Comparison of ENCODE assay signal across 20 mouse cellular contexts in genomic region chr15:96234783-96235182, GRCm38 (mm10). TPM values are rescaled to one million over a fixed set of nuclear protein-coding genes. Genes with fewer than 3 reads are reported as not detected.
A peak's percentile ranks its signal among the peaks of the same experiment; 100 is the strongest.
DNase-seq lines count a peak whose midpoint lies in the region; ATAC-seq and TF ChIP-seq lines count a peak whose summit lies in the region.
"Had no signal": no experiment of that assay in that cellular context is flagged by ENCODE, and none has a peak within 500 bp of the region (broad histone marks: within the 10 kb centered on the region; RNA-seq: fewer than 3 reads in every experiment).

No protein-coding gene starts in this region.

- no peak for TF ChIP-seq POLR2A in brain, embryonic 14.5 days (IDR thresholded peaks at IDR 0.05; ENCODE audit: borderline replicate concordance, extremely low read depth, insufficient read depth, insufficient read length, poor library complexity, severe bottlenecking)

- H3K9me3 ChIP-seq in forebrain, postnatal 0 days (ENCODE audit: low read length), result no peaks in the 10 kb centered on the region
- H3K9me3 ChIP-seq in forebrain, embryonic 14.5 days (replicated peaks; ENCODE audit: control insufficient read depth, low read length), result no peaks in the 10 kb centered on the region
- no peaks in the 10 kb centered on the region for H3K9me3 ChIP-seq in midbrain, embryonic 11.5 days (ENCODE audit: control insufficient read depth, low read length)
- H3K9me3 ChIP-seq in midbrain, embryonic 10.5 days (replicated peaks), result no peaks in the 10 kb centered on the region
- H3K9me3 ChIP-seq in midbrain, embryonic 16.5 days (replicated peaks; ENCODE audit: control insufficient read depth, low read length, poor library complexity, severe bottlenecking), result no peaks in the 10 kb centered on the region
- H3K9me3 ChIP-seq: embryonic facial prominence, embryonic 15.5 days; forebrain, embryonic 15.5 days; heart, embryonic 15.5 days; neural tube, embryonic 15.5 days had no signal

- no peaks in the 10 kb centered on the region for H3K4me1 ChIP-seq in forebrain, postnatal 0 days (ENCODE audit: insufficient read depth)
- H3K4me1 ChIP-seq in forebrain, embryonic 14.5 days (ENCODE audit: control insufficient read depth, insufficient read depth, low read length), result no peaks in the 10 kb centered on the region
- H3K4me1 ChIP-seq in midbrain, embryonic 11.5 days (ENCODE audit: control insufficient read depth, insufficient read depth, low read length), result no peaks in the 10 kb centered on the region
- peaks cover 3% of the 10 kb centered on the region; the same call in 1 of the 2 replicates for H3K4me1 ChIP-seq in midbrain, embryonic 10.5 days
- peaks cover 3% of the 10 kb centered on the region; the same call in 1 of the 2 replicates for H3K4me1 ChIP-seq in midbrain, embryonic 16.5 days (ENCODE audit: control insufficient read depth, insufficient read depth, low read length)
- H3K4me1 ChIP-seq: embryonic facial prominence, embryonic 15.5 days; forebrain, embryonic 15.5 days; heart, embryonic 15.5 days had no signal

- TF ChIP-seq CTCF in forebrain, postnatal 0 days (IDR thresholded peaks at IDR 0.05; ENCODE audit: low read depth), result no peak
- no peak for TF ChIP-seq CTCF in brain, embryonic 14.5 days (IDR thresholded peaks at IDR 0.05; ENCODE audit: borderline replicate concordance, extremely low read depth, insufficient read depth, insufficient read length)

- no peak overlapping the region for H3K4me2 ChIP-seq in forebrain, postnatal 0 days (ENCODE audit: low read depth)
- H3K4me2 ChIP-seq in forebrain, embryonic 14.5 days (ENCODE audit: low read length), result no peak overlapping the region
- no peak overlapping the region for H3K4me2 ChIP-seq in midbrain, embryonic 11.5 days
- no peak overlapping the region for H3K4me2 ChIP-seq in midbrain, embryonic 16.5 days (ENCODE audit: low read length)
- H3K4me2 ChIP-seq: embryonic facial prominence, embryonic 15.5 days; forebrain, embryonic 15.5 days; heart, embryonic 15.5 days; neural tube, embryonic 15.5 days had no signal

- H3K4me3 ChIP-seq in forebrain, postnatal 0 days (ENCODE audit: low read depth, low read length), result no peak overlapping the region
- no peak overlapping the region for H3K4me3 ChIP-seq in forebrain, embryonic 14.5 days (ENCODE audit: low read depth, low read length)
- no peak overlapping the region for H3K4me3 ChIP-seq in midbrain, embryonic 11.5 days (ENCODE audit: low read depth, low read length)
- no peak overlapping the region for H3K4me3 ChIP-seq in midbrain, embryonic 10.5 days
- no peak overlapping the region; the same call in 1 of the 2 replicates for H3K4me3 ChIP-seq in midbrain, embryonic 16.5 days (ENCODE audit: low read depth, low read length)
- H3K4me3 ChIP-seq: embryonic facial prominence, embryonic 15.5 days; forebrain, embryonic 15.5 days; heart, embryonic 15.5 days; neural tube, embryonic 15.5 days had no signal

- DNase-seq in forebrain, postnatal 0 days, result peak; percentile 12
- DNase-seq in forebrain, embryonic 14.5 days (ENCODE audit: low spot score), result no peak
- DNase-seq in midbrain, embryonic 11.5 days (ENCODE audit: low spot score, missing footprints), result no peak
- no peak for DNase-seq in midbrain, embryonic 10.5 days (ENCODE audit: low spot score)
- DNase-seq in brain, embryonic 14.5 days (ENCODE audit: low read depth), result peak; percentile 66
- no peak for DNase-seq in heart, postnatal 14 days
- no peak for DNase-seq in ovary, adult 18-20 months (ENCODE audit: low spot score)
- DNase-seq: adrenal gland, adult 2 months; cerebellum, adult 2 months; cerebellum, postnatal 36 days; embryo, embryonic 11 days; kidney, adult 9 months; kidney, postnatal 14 days; thymus, postnatal 14 days had no signal

- H3K36me3 ChIP-seq in forebrain, postnatal 0 days (ENCODE audit: insufficient read depth), result no peaks in the 10 kb centered on the region
- H3K36me3 ChIP-seq in forebrain, embryonic 14.5 days (ENCODE audit: control insufficient read depth, insufficient read depth, low read length), result no peaks in the 10 kb centered on the region
- H3K36me3 ChIP-seq in midbrain, embryonic 11.5 days (ENCODE audit: control insufficient read depth, insufficient read depth, low read length), result no peaks in the 10 kb centered on the region
- no peaks in the 10 kb centered on the region for H3K36me3 ChIP-seq in midbrain, embryonic 10.5 days
- no peaks in the 10 kb centered on the region for H3K36me3 ChIP-seq in midbrain, embryonic 16.5 days (ENCODE audit: control insufficient read depth, insufficient read depth, low read length)
- H3K36me3 ChIP-seq: embryonic facial prominence, embryonic 15.5 days; forebrain, embryonic 15.5 days; heart, embryonic 15.5 days; neural tube, embryonic 15.5 days had no signal

- WGBS in forebrain, postnatal 0 days, result 57% methylated on average over 8 of the region's 8 CpGs
- 59% methylated on average over 8 of the region's 8 CpGs for WGBS in forebrain, embryonic 14.5 days
- 63% methylated on average over 8 of the region's 8 CpGs for WGBS in midbrain, embryonic 11.5 days
- WGBS in midbrain, embryonic 10.5 days, result 60% methylated on average over 8 of the region's 8 CpGs
- WGBS in midbrain, embryonic 16.5 days, result 54% methylated on average over 8 of the region's 8 CpGs

- ATAC-seq in forebrain, postnatal 0 days, result no peak
- ATAC-seq in forebrain, embryonic 14.5 days, result no peak
- 0 out of 2 replicates have a peak, but pooled peaks have one; percentile 7 for ATAC-seq in midbrain, embryonic 11.5 days (ENCODE audit: low FRiP score)
- 0 out of 2 replicates have a peak, but pooled peaks have one; percentile 36 for ATAC-seq in midbrain, embryonic 16.5 days
- ATAC-seq: forebrain, embryonic 15.5 days; intestine, embryonic 16.5 days had no signal

- intact Hi-C loops in heart, postnatal 14 days (cut with DNase I), result no loop called here

- no peak overlapping the region for H3K9ac ChIP-seq in forebrain, postnatal 0 days
- no peak overlapping the region for H3K9ac ChIP-seq in forebrain, embryonic 14.5 days (ENCODE audit: low read length)
- H3K9ac ChIP-seq in midbrain, embryonic 11.5 days (ENCODE audit: low read length), result no peak overlapping the region
- H3K9ac ChIP-seq in midbrain, embryonic 16.5 days (ENCODE audit: low read depth, low read length), result no peak overlapping the region
- H3K9ac ChIP-seq: embryonic facial prominence, embryonic 15.5 days; forebrain, embryonic 15.5 days; heart, embryonic 15.5 days; neural tube, embryonic 15.5 days had no signal

- H3K27me3 ChIP-seq in forebrain, postnatal 0 days (ENCODE audit: insufficient read depth, low read length), result no peaks in the 10 kb centered on the region
- no peaks in the 10 kb centered on the region for H3K27me3 ChIP-seq in forebrain, embryonic 14.5 days (replicated peaks; ENCODE audit: control insufficient read depth, insufficient read depth, low read length)
- no peaks in the 10 kb centered on the region for H3K27me3 ChIP-seq in midbrain, embryonic 11.5 days (ENCODE audit: control insufficient read depth, insufficient read depth, low read length)
- no peaks in the 10 kb centered on the region for H3K27me3 ChIP-seq in midbrain, embryonic 10.5 days (ENCODE audit: low read depth, poor library complexity, severe bottlenecking)
- H3K27me3 ChIP-seq in midbrain, embryonic 16.5 days (ENCODE audit: control insufficient read depth, insufficient read depth, low read depth, low read length), result no peaks in the 10 kb centered on the region
- H3K27me3 ChIP-seq: embryonic facial prominence, embryonic 15.5 days; forebrain, embryonic 15.5 days; heart, embryonic 15.5 days; neural tube, embryonic 15.5 days had no signal

- H3K27ac ChIP-seq in forebrain, postnatal 0 days (ENCODE audit: low read depth, low read length), result no peak overlapping the region
- no peak overlapping the region for H3K27ac ChIP-seq in forebrain, embryonic 14.5 days (ENCODE audit: low read depth, low read length)
- no peak overlapping the region for H3K27ac ChIP-seq in midbrain, embryonic 11.5 days (ENCODE audit: low read depth, low read length)
- H3K27ac ChIP-seq in midbrain, embryonic 10.5 days (replicated peaks), result no peak overlapping the region
- H3K27ac ChIP-seq in midbrain, embryonic 16.5 days (ENCODE audit: low read length), result no peak overlapping the region
- H3K27ac ChIP-seq: embryonic facial prominence, embryonic 15.5 days; forebrain, embryonic 15.5 days; heart, embryonic 15.5 days; neural tube, embryonic 15.5 days had no signal

RNA-seq across cellular contexts. Expression of gene Arid2, which starts 52.5 kb away (rescaled TPM):
- total RNA-seq in forebrain, postnatal 0 days (2014; rRNA removed), result 32.2 and 49.9 TPM in 2 replicates
- 7.8 and 10.7 TPM in 2 replicates for polyA plus RNA-seq in forebrain, postnatal 0 days (2015; fragmentation: Nextera tagmentation; extraction: Ambion mirVana)
- polyA plus RNA-seq in forebrain, embryonic 14.5 days (2014; fragmentation: Nextera tagmentation; extraction: Ambion mirVana), result 24.4 and 27.7 TPM in 2 replicates
- polyA plus RNA-seq in midbrain, embryonic 11.5 days (2014; fragmentation: Nextera tagmentation; extraction: Ambion mirVana), result 34.8 and 35.5 TPM in 2 replicates
- polyA plus RNA-seq in midbrain, embryonic 10.5 days (2016; fragmentation: Nextera tagmentation; extraction: Ambion mirVana), result 26.2 and 27.6 TPM in 2 replicates
- polyA plus RNA-seq in brain, embryonic 14.5 days (2012; rRNA removed), result 34.8 and 44.2 TPM in 2 replicates
- 17.8 and 21.2 TPM in 2 replicates for polyA plus RNA-seq in midbrain, embryonic 16.5 days (2015; fragmentation: Nextera tagmentation; extraction: Ambion mirVana)
- total RNA-seq in heart, postnatal 14 days (2021), result 10 to 100 TPM; 31.9 to 34.5 TPM

Comparison
In these comparisons a context has a peak if more than half of its experiments do, and no peak if none do; other contexts are left out.
1. DNase-seq: peak in forebrain, postnatal 0 days (single experiment) and brain, embryonic 14.5 days (single experiment); none in forebrain, embryonic 14.5 days (single experiment), midbrain, embryonic 11.5 days (single experiment), midbrain, embryonic 10.5 days (single experiment), heart, postnatal 14 days (0 of 2) and ovary, adult 18-20 months (single experiment).
2. ATAC-seq: peak in midbrain, embryonic 11.5 days (single experiment) and midbrain, embryonic 16.5 days (single experiment); none in forebrain, postnatal 0 days (single experiment) and forebrain, embryonic 14.5 days (single experiment).